Mouse (Mus musculus) olfactory bulb, adult 2 months (tissue): Measurements from ENCODE around the gene Ldlr.

Source experiments
- CTCF ChIP-seq: fragments of 200-500 bp; IDR thresholded peaks from 2 replicates; pipeline ENCODE4 v1.5.1; 2012; ENCODE audit warnings: low read depth, mild to moderate bottlenecking, low read length, moderate library complexity; ENCODE audit not compliant: insufficient read depth
- POLR2A ChIP-seq: fragments of 200-500 bp; IDR thresholded peaks from 2 replicates; pipeline ENCODE4 v1.6.1; 2012; ENCODE audit warnings: mild to moderate bottlenecking, low read depth, low read length, moderate library complexity; ENCODE audit not compliant: insufficient read depth

DNA sequence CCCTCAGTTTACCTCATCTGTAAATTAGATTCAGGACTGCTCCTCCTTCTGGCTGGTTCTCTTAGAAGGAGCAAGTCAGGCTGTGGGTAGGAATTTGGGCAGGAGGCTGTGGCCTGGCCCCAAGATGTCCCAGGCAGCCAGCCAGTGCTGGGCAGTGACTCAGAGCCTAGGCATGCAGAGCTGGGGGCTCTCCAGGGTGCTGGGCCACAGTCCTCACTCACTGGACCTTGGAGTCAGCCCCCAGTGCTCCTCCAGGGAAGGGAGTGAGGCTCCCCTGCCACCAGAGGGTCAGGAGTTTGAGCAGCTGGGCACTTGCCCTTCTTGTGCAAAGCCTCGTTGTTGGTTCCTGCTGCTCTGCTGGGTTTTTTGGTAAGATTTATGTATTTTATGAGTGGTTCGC is 30.7 kb downstream of the Ldlr start:
- TF ChIP-seq POLR2A = no peak
- TF ChIP-seq CTCF = no peak
